Comparison of ENCODE assay signal across 14 mouse cellular contexts in genomic region chr12:27565965-27566507, GRCm38 (mm10).
DNase-seq lines count a peak whose midpoint lies in the region; ATAC-seq and TF ChIP-seq lines count a peak whose summit lies in the region.
"Had no signal": no experiment of that assay in that cellular context is flagged by ENCODE, and none has a peak within 500 bp of the region (broad histone marks: within the 10 kb centered on the region; RNA-seq: fewer than 3 reads in every experiment).

No protein-coding gene starts in this region.

- H3K27me3 ChIP-seq in hindbrain, embryonic 10.5 days (ENCODE audit: insufficient read depth, poor library complexity, severe bottlenecking), result no peaks in the 10 kb centered on the region
- H3K27me3 ChIP-seq in midbrain, embryonic 12.5 days, result no peaks in the 10 kb centered on the region

- no peaks in the 10 kb centered on the region for H3K36me3 ChIP-seq in hindbrain, embryonic 10.5 days
- no peaks in the 10 kb centered on the region for H3K36me3 ChIP-seq in midbrain, embryonic 12.5 days

- H3K27ac ChIP-seq in hindbrain, embryonic 10.5 days, result peak overlapping the region; percentile 90
- peak overlapping the region; percentile 97 for H3K27ac ChIP-seq in midbrain, embryonic 12.5 days (replicated peaks)

- peaks cover 53% of the 10 kb centered on the region for H3K4me1 ChIP-seq in hindbrain, embryonic 10.5 days (replicated peaks)
- peaks cover 40% of the 10 kb centered on the region for H3K4me1 ChIP-seq in midbrain, embryonic 12.5 days
- H3K4me1 ChIP-seq in lung, adult 2 months (ENCODE audit: control insufficient read depth, insufficient read depth, low read length), result no peaks in the 10 kb centered on the region

- no peaks in the 10 kb centered on the region for H3K9me3 ChIP-seq in hindbrain, embryonic 10.5 days
- no peaks in the 10 kb centered on the region for H3K9me3 ChIP-seq in midbrain, embryonic 12.5 days

- peak; percentile 8 for DNase-seq in right cerebral cortex, postnatal 4 days
- DNase-seq in right cerebral cortex, postnatal 25 days, result no peak
- peak; percentile 85 for DNase-seq in hindbrain, embryonic 10.5 days (ENCODE audit: low spot score)
- DNase-seq in retina, postnatal 1 day, result peak; percentile 78
- DNase-seq in lung, postnatal 4 days, result no peak
- DNase-seq in lung, adult 2 months, result no peak
- DNase-seq: B cell, adult 2 months; cerebellum, adult 18-20 months; heart, adult 11 months; liver; lung, postnatal 14 days had no signal

- peak overlapping the region; percentile 53; the same call in 1 of the 2 replicates for H3K9ac ChIP-seq in midbrain, embryonic 12.5 days (replicated peaks)

- TF ChIP-seq CTCF in lung, adult 2 months (IDR thresholded peaks at IDR 0.05; ENCODE audit: insufficient read depth, low read length), result no peak

- ATAC-seq in midbrain, embryonic 12.5 days (ENCODE audit: low FRiP score, low read depth), result peak; percentile 93
- ATAC-seq in granulocyte monocyte progenitor cell, adult 5-6 weeks (replicated peaks; ENCODE audit: poor library complexity, severe bottlenecking), result no peak

- H3K4me3 ChIP-seq in hindbrain, embryonic 10.5 days, result peak overlapping the region; percentile 41
- peak overlapping the region; percentile 28 for H3K4me3 ChIP-seq in midbrain, embryonic 12.5 days
- H3K4me3 ChIP-seq in lung, adult 2 months (replicated peaks; ENCODE audit: extremely low read depth, low read depth, low read length), result no peak overlapping the region
- H3K4me3 ChIP-seq: erythroblast, embryonic 14.5 days had no signal

- H3K4me2 ChIP-seq in midbrain, embryonic 12.5 days (replicated peaks), result peak overlapping the region; percentile 52

- TF ChIP-seq POLR2A in lung, adult 2 months (IDR thresholded peaks at IDR 0.05; ENCODE audit: borderline replicate concordance, extremely low read depth, low read depth, low read length), result no peak

- 21% methylated on average over 8 of the region's 8 CpGs for WGBS in hindbrain, embryonic 10.5 days
- 13% methylated on average over 8 of the region's 8 CpGs for WGBS in midbrain, embryonic 12.5 days
- 58% methylated on average over 8 of the region's 8 CpGs for WGBS in lung, adult 2 months

Comparison
In these comparisons a context has a peak if more than half of its experiments do, and no peak if none do; other contexts are left out.
1. DNase-seq: peak in right cerebral cortex, postnatal 4 days (single experiment), hindbrain, embryonic 10.5 days (single experiment) and retina, postnatal 1 day (single experiment); none in right cerebral cortex, postnatal 25 days (single experiment), lung, postnatal 4 days (0 of 2) and lung, adult 2 months (single experiment).